Mouse (Mus musculus): ENCODE results near the gene Tec. TPM values are rescaled to one million over a fixed set of nuclear protein-coding genes. Genes with fewer than 3 reads are reported as not detected.

The Tec gene
- polyA plus RNA-seq, 1 experiment from 2014 or later = 5.2 TPM

DNA sequence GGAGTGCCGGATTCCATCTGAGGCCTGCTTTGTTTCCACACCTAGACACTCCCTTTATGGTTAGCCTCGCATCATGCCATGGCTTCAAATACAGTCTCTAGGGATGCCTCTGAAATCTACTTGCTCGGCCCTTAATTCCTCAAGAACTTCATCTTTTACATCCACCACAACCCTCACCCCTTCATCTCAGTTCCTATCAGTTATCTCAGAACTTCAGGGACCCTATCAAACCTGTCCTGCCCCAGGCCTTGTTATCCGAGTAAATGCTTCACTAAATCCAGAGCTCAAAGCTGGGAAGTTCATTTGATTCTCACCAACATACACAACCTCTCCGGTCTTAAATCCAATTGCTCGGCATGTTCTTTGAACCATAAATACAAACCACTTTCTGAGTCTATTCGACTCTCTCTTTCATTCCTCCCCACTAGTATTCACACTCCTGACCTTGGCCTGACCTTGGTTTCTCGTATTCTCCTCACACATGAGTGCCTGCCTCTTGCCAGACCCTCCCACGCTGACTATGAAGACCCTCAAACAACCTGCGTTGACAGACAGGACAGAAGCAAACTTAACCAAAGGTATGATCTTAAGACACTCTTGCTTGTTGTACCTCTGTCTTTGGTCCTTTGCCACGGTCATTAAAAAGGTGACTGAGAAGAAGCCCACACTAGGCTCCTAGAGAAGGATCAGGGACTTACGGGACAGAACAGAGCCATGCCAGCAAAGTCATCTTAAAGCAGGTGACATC, 17.2 kb downstream of the Tec start:
- no peak for ATAC-seq (ENCODE audit: low FRiP score, low read depth)
- no peak overlapping the region for H3K9ac ChIP-seq (replicated peaks)

DNA sequence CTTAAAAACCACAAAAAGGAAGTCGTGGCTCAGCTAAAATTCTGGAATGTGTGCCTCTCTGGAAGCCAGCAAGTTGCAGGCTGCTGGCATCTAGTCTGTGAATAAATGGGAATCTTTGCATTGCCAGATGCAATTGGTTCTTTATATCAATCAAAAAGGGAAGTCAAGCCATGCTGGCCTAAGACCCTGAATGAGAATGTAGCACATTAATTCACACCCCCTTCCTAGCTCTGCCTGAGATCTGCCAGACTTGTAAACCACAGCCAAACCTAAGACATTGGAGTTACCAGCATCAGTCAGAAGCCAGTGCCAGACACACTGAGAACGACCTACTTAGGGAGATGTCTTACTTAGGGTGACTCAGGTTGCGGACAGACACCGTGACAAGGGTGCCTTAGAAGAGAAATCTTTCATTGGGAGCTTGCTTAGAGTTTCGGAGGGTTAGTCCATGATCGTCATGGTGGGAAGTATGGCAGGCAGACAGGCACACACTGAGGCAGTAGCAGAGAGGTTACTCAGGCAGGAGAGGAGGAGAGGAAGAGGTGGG, 19.3 kb downstream of the Tec start:
- no peak for ATAC-seq (ENCODE audit: low FRiP score, low read depth)
- H3K4me2 ChIP-seq (replicated peaks) = no peak overlapping the region
- no peak overlapping the region for H3K9ac ChIP-seq (replicated peaks)
- H3K27me3 ChIP-seq = no peaks in the 10 kb centered on the region
- no peaks in the 10 kb centered on the region for H3K4me1 ChIP-seq
- no peak overlapping the region for H3K27ac ChIP-seq (replicated peaks)
- no peaks in the 10 kb centered on the region for H3K36me3 ChIP-seq
- no peaks in the 10 kb centered on the region for H3K9me3 ChIP-seq
- 84% methylated on average over 6 of the region's 6 CpGs for WGBS
- no peak overlapping the region for H3K4me3 ChIP-seq

More for the DNA sequence above, 17.2 kb downstream of the Tec start:
- Histone ChIP-seq H3K4me2 (replicated peaks) (no peak overlapping the region), H3K27me3 (no peaks in the 10 kb centered on the region), H3K9me3 (no peaks in the 10 kb centered on the region), H3K27ac (replicated peaks) (no peak overlapping the region), H3K36me3 (no peaks in the 10 kb centered on the region), H3K4me3 (no peak overlapping the region), H3K4me1 (peaks cover 7% of the 10 kb centered on the region; the same call in 1 of the 2 replicates)
- 71% methylated on average over 12 of the region's 12 CpGs for WGBS

DNA sequence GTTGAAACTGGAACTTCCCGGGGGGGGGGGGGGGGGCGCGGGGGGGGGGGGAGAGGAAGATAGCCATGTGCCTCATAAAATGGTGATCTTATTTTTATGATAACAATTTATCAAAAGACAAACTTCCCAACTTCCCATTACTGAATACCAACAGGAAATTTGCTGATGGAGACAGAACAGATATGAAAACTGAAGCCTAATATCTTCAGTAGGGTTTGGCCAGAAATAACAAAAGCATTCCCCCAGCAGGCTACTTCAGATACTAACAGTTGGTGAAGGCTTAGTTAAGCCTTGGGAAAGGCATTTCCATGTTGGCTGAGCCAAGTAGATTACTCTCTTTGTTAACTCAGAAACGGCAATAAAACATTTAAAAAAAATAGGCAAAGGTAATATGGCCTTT, 21.6 kb downstream of the Tec start:
- H3K36me3 ChIP-seq = no peaks in the 10 kb centered on the region
- no peak overlapping the region for H3K27ac ChIP-seq (replicated peaks)
- 77% methylated on average over 1 of the region's 4 CpGs for WGBS
- H3K4me2 ChIP-seq (replicated peaks) = no peak overlapping the region
- no peaks in the 10 kb centered on the region for H3K4me1 ChIP-seq
- no peaks in the 10 kb centered on the region for H3K9me3 ChIP-seq
- no peak for ATAC-seq (ENCODE audit: low FRiP score, low read depth)
- H3K4me3 ChIP-seq = no peak overlapping the region
- no peaks in the 10 kb centered on the region for H3K27me3 ChIP-seq
- H3K9ac ChIP-seq (replicated peaks) = no peak overlapping the region

DNA sequence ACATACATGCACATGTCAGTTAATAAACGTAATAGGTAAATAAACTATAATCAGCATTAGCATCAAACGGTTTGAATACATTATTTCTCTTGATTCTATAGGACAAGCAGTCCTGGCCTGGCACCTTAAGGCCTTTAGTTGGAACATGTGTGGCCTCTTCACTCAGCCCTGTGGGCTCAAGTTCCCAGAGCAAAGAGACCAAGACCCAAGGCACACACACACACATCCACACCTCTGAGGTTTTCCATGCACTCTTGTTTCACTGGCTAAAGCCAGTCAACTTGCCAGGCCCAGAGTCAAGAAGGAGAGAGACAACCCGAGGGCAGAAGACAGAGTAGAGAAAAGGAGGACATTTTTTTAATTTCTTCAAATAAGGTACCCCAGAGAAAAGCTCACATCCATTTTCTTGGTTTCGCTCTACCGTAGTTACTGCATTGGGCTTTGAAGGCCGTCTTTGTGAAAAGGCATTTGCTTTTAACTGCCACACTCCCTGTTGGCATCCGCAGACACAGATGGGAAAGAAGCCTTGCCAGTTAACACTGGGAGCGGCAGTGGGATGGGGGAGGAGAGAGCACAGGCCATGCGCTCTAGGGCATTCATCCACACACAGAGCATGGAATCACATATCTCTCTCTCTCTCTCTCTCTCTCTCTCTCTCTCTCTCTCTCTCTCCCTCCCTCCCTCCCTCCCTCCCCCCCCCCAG, 22.2 kb downstream of the Tec start:
- H3K9ac ChIP-seq (replicated peaks) = no peak overlapping the region
- H3K9me3 ChIP-seq = 0 out of 2 replicates have a peak, but pooled peaks cover under 1% of the 10 kb centered on the region
- no peak overlapping the region for H3K4me3 ChIP-seq
- H3K4me2 ChIP-seq (replicated peaks) = no peak overlapping the region
- no peaks in the 10 kb centered on the region for H3K27me3 ChIP-seq
- no peaks in the 10 kb centered on the region for H3K36me3 ChIP-seq
- WGBS = 76% methylated on average over 9 of the region's 9 CpGs
- no peak overlapping the region for H3K27ac ChIP-seq (replicated peaks)
- no peak for ATAC-seq (ENCODE audit: low FRiP score, low read depth)
- H3K4me1 ChIP-seq = no peaks in the 10 kb centered on the region

DNA sequence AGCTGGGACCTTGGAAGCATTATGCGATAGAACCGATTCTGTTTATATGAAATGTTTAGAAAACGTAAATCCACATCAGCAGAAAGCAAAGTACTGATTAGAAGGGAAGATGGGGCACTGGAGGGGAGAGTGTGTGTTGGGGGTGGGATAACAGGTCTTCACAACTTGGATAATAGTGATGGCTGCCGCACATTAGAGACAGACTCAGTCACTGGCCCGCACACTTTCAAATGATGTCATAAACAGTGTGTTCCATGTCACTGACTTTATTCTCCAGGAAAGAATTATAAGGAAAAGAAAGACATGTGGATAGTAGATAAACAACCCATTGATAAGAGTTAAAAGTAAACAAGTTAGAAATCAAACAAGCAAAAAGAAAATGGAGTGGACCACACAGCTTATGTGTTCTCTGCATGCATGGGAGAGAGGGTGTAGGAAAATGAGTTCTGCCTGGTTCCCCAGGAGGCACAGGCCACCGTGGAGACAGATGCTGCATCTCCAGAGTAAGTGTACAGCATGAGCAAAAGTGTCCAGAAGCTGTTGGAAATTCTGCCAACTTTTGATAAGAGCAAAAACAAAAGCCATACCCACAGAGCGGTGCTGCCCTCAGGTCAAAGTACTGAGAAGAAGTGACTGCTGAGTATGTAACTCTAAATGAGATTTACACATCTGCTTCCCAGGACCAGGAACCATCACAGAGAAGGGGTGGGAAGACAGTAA, 23.3 kb downstream of the Tec start:
- H3K9me3 ChIP-seq = peaks cover 6% of the 10 kb centered on the region; the same call in 1 of the 2 replicates
- H3K4me3 ChIP-seq = no peak overlapping the region
- no peak overlapping the region for H3K27ac ChIP-seq (replicated peaks)
- no peaks in the 10 kb centered on the region for H3K4me1 ChIP-seq
- H3K27me3 ChIP-seq = no peaks in the 10 kb centered on the region
- H3K4me2 ChIP-seq (replicated peaks) = no peak overlapping the region
- H3K9ac ChIP-seq (replicated peaks) = no peak overlapping the region
- no peak for ATAC-seq (ENCODE audit: low FRiP score, low read depth)
- WGBS = 85% methylated on average over 7 of the region's 7 CpGs
- no peaks in the 10 kb centered on the region for H3K36me3 ChIP-seq

DNA sequence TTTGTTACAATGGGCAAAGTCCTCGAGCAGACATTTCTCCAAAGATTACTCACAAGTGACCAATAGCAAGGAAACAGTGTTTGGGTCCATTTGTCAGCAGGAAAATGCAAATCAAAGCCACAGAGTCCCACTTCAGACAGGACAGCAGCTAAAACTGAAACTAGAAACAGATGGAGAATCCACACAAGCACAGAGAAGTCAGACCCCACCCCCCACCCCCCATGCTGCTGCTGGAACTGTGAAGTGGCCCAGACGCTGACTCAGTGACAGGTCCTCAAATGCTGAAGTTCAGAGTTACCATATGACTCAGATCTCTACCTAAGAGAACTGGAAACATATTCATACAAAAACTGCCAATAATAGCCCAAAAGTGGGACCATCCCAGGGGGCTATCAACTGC, 24.0 kb downstream of the Tec start:
- ATAC-seq (ENCODE audit: low FRiP score, low read depth) = no peak
- no peak overlapping the region for H3K9ac ChIP-seq (replicated peaks)
- H3K9me3 ChIP-seq = peaks cover 6% of the 10 kb centered on the region; the same call in 1 of the 2 replicates
- H3K36me3 ChIP-seq = no peaks in the 10 kb centered on the region
- no peak overlapping the region for H3K4me2 ChIP-seq (replicated peaks)
- no peak overlapping the region for H3K27ac ChIP-seq (replicated peaks)
- H3K27me3 ChIP-seq = no peaks in the 10 kb centered on the region
- H3K4me1 ChIP-seq = no peaks in the 10 kb centered on the region
- WGBS = 61% methylated on average over 2 of the region's 2 CpGs
- no peak overlapping the region for H3K4me3 ChIP-seq

DNA sequence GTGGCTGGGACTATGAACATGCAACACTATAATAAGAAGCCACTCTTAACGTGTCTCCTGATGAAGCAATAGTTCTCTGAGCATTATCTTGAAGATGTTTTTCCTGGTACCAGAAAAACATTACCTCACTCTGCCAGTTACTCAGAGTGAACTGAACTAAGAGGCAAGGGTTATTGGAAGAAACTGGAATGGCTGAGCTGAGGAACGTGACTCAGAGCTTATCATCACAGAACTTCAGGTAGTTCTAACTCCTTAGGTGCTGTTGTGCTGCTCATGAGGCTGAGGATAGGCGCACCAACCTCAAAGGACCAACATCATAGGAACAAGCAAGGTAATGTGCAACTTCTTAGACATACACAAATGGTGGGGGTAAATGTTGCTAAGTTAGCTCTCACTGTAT, 28.6 kb downstream of the Tec start:
- Histone ChIP-seq H3K4me3 (no peak overlapping the region), H3K4me2 (replicated peaks) (no peak overlapping the region), H3K27me3 (no peaks in the 10 kb centered on the region), H3K27ac (replicated peaks) (no peak overlapping the region), H3K4me1 (no peaks in the 10 kb centered on the region), H3K9ac (replicated peaks) (no peak overlapping the region), H3K9me3 (peaks cover 6% of the 10 kb centered on the region; the same call in 1 of the 2 replicates), H3K36me3 (no peaks in the 10 kb centered on the region)
- WGBS = 86% methylated on average over 3 of the region's 3 CpGs
- ATAC-seq (ENCODE audit: low FRiP score, low read depth) = no peak

DNA sequence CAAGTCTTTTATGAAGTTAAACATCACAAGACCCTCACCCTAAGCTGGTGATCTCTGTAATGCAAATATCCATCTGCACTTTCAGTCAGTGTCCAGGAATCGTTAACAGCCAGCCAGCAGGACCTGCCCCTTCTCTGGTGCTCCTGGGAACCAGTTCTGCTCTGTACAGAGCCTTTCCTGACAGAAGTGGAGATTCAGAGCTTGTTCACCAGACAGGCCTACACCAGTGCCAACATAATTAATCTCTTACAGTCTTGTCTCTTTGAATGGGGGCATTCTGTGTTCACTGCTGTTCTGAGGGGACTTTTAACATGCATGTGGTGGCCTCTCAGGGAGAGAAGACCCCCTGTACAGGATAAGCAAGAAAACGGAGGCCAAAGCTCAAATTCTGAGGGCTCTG, 29.3 kb downstream of the Tec start:
- H3K9ac ChIP-seq (replicated peaks) = no peak overlapping the region
- H3K27ac ChIP-seq (replicated peaks) = no peak overlapping the region
- ATAC-seq (ENCODE audit: low FRiP score, low read depth) = no peak
- no peak overlapping the region for H3K4me2 ChIP-seq (replicated peaks)
- 63% methylated on average over 2 of the region's 2 CpGs for WGBS
- no peaks in the 10 kb centered on the region for H3K36me3 ChIP-seq
- H3K4me3 ChIP-seq = no peak overlapping the region
- no peaks in the 10 kb centered on the region for H3K4me1 ChIP-seq
- H3K27me3 ChIP-seq = no peaks in the 10 kb centered on the region
- H3K9me3 ChIP-seq = peaks cover 6% of the 10 kb centered on the region; the same call in 1 of the 2 replicates

DNA sequence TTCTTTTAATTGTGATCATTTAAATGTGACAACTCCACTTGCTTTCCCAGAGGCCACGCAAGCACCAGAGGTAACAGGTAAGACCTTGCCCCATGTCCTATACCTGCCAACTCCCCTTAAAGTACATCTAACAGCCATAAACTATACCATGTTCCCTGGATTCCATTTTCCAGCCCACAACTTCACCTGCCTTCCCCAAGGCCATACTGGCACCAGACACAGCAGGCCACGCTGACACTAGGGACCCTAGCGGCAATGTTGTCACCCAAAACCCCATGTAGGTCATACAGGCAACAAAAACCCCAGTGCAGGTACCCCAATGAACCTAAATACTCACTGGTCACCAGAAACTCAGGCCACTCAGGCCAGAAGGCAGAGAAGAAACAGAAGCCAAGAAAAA, 32.6 kb downstream of the Tec start:
- Histone ChIP-seq H3K4me1 (no peaks in the 10 kb centered on the region), H3K36me3 (no peaks in the 10 kb centered on the region), H3K27me3 (no peaks in the 10 kb centered on the region), H3K4me2 (replicated peaks) (no peak overlapping the region), H3K4me3 (no peak overlapping the region), H3K9ac (replicated peaks) (no peak overlapping the region), H3K9me3 (peaks cover 1% of the 10 kb centered on the region; the same call in 1 of the 2 replicates), H3K27ac (replicated peaks) (no peak overlapping the region)
- ATAC-seq (ENCODE audit: low FRiP score, low read depth) = no peak
- WGBS = 97% methylated on average over 3 of the region's 3 CpGs

DNA sequence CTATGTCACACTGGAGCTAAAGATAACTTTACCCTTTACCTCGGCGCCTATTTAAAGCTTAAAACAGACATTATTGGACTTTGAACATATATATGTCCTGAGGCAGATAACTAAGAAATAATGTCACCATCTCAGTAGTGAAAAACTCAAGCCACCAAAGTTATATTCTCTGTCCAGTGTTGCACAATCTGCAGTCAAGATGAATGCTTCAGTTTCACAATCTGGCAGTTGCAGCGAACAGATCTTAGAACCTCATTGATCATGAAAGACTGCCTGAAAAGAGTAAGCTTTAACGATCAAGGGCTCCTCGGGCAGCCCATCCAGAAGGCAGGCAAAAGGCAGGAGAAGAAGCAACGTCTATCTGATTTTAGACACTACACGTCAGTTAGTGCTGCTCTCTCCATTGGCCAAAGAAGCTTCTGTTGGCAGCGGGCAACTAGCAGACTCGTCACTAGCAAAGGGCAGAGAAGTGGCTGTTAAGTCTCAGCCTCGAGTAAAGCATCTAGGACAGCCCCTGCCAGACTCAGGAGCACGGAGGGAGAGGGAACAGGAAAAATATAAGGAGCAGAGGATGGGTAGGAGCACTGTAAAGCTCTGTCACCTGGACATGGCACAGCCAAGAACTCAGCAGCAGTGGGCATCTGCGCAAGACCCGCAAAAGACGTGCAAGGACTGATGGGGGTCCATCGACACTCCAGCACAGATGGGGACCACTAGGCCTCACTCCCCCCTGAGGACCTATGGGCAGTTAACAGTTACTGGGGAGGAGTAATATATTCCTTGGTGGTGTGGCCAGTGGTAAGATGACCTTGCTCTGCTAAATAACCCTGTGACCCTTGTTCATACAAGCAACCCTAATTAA, 35.1 kb downstream of the Tec start:
- WGBS = 85% methylated on average over 15 of the region's 15 CpGs
- ATAC-seq (ENCODE audit: low FRiP score, low read depth) = no peak
- H3K4me2 ChIP-seq (replicated peaks) = no peak overlapping the region
- H3K9ac ChIP-seq (replicated peaks) = no peak overlapping the region
- no peaks in the 10 kb centered on the region for H3K4me1 ChIP-seq
- no peak overlapping the region for H3K27ac ChIP-seq (replicated peaks)
- H3K27me3 ChIP-seq = no peaks in the 10 kb centered on the region; the same call in 1 of the 2 replicates
- H3K9me3 ChIP-seq = no peaks in the 10 kb centered on the region
- no peaks in the 10 kb centered on the region for H3K36me3 ChIP-seq
- no peak overlapping the region for H3K4me3 ChIP-seq

DNA sequence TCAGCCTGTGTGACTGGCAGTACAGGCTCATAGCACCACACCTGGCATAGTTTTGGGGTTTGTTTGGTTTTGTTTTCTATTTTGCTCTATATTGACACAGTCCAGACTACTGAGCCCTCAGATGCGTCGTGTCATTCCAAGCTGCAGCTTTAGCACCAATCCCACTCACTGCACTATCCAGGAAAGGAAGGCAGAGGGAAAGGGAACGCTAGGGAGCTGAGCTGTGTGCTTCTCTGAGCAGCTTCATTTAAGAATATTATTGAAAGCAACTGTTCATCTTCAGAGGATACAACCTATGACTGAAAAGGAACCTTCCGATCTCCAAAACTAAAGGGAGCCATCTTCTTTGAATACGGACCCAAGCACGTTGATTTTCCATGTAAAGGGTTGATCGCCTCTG, 36.1 kb downstream of the Tec start:
- Histone ChIP-seq H3K36me3 (no peaks in the 10 kb centered on the region), H3K4me1 (no peaks in the 10 kb centered on the region), H3K4me2 (replicated peaks) (no peak overlapping the region), H3K27me3 (no peaks in the 10 kb centered on the region; the same call in 1 of the 2 replicates), H3K4me3 (no peak overlapping the region), H3K27ac (replicated peaks) (no peak overlapping the region), H3K9ac (replicated peaks) (no peak overlapping the region), H3K9me3 (no peaks in the 10 kb centered on the region)
- no peak for ATAC-seq (ENCODE audit: low FRiP score, low read depth)
- WGBS = 94% methylated on average over 7 of the region's 7 CpGs
